Mouse (Mus musculus) adrenal gland, postnatal 4 days (tissue): Measurements from ENCODE around the gene Tmem63b. TPM values are rescaled to one million over a fixed set of nuclear protein-coding genes. Genes with fewer than 3 reads are reported as not detected.

ENCODE experiments used
- DNase-seq, 2 experiments: peaks; one replicate each; pipeline ENCODE4 v3.0.0; 2021 to 2022; ENCODE audit warnings: low spot score in 2 of 2, mixed read lengths in 2 of 2
- total RNA-seq, 2 experiments: library from RNA; stranded (reverse); gene quantifications; 2 replicates each; pipeline ENCODE4 v1.2.3; 2021

Gene Tmem63b
- total RNA-seq, 2 experiments from 2014 or later: 49.5 to 57.6 TPM

- DNase-seq: no peak
Observed at GRCm38 (mm10) chr17:45680391-45680980, 6.2 kb downstream of the Tmem63b start.

- DNase-seq: peak; percentile 32 to 49
Observed at GRCm38 (mm10) chr17:45678106-45678505, 8.6 kb downstream of the Tmem63b start.

GRCm38 (mm10) chr17:45672598-45672997, 14.1 kb downstream of the Tmem63b start:
- no peak for DNase-seq

GRCm38 (mm10) chr17:45671821-45672220, 14.9 kb downstream of the Tmem63b start:
- DNase-seq: no peak

- no peak for DNase-seq
Observed at GRCm38 (mm10) chr17:45667986-45668385, 18.7 kb downstream of the Tmem63b start.

GRCm38 (mm10) chr17:45667481-45667880, 19.2 kb downstream of the Tmem63b start:
- no peak for DNase-seq

GRCm38 (mm10) chr17:45666091-45666490, 20.6 kb downstream of the Tmem63b start:
- no peak for DNase-seq

- DNase-seq: no peak
Observed at GRCm38 (mm10) chr17:45664608-45665007, 22.1 kb downstream of the Tmem63b start.

GRCm38 (mm10) chr17:45663106-45663919, 23.4 kb downstream of the Tmem63b start:
- peak; percentile 53 to 63 for DNase-seq

GRCm38 (mm10) chr17:45659225-45659624, 27.5 kb downstream of the Tmem63b start, which contains the start of gene Capn11:
TSS of gene Capn11 (minus strand) at chr17:45659325.
- no peak for DNase-seq

- no peak for DNase-seq
Observed at GRCm38 (mm10) chr17:45655820-45656219, 30.9 kb downstream of the Tmem63b start.

- no peak for DNase-seq
Observed at GRCm38 (mm10) chr17:45653233-45653632, 33.5 kb downstream of the Tmem63b start.

GRCm38 (mm10) chr17:45644185-45644584, 42.5 kb downstream of the Tmem63b start:
- DNase-seq: no peak

- DNase-seq: peak; percentile 50 to 62
Observed at GRCm38 (mm10) chr17:45642701-45643100, 44.0 kb downstream of the Tmem63b start.

- no peak for DNase-seq
Observed at GRCm38 (mm10) chr17:45641981-45642380, 44.7 kb downstream of the Tmem63b start.

- DNase-seq: no peak
Observed at GRCm38 (mm10) chr17:45638596-45639295, 48.0 kb downstream of the Tmem63b start.

- DNase-seq: no peak
Observed at GRCm38 (mm10) chr17:45634033-45634432, 52.7 kb downstream of the Tmem63b start.

- no peak for DNase-seq
Observed at GRCm38 (mm10) chr17:45631940-45632339, 54.8 kb downstream of the Tmem63b start.

GRCm38 (mm10) chr17:45630992-45631391, 55.7 kb downstream of the Tmem63b start:
- DNase-seq: no peak

- DNase-seq: peak in 1 of 2 experiments; percentile 43
Observed at GRCm38 (mm10) chr17:45629861-45630694, 56.6 kb downstream of the Tmem63b start.
